Comparison of ENCODE assay signal across 15 mouse cellular contexts in genomic region chr2:137847901-137848300, GRCm38 (mm10).
"Had no signal": no experiment of that assay in that cellular context is flagged by ENCODE, and none has a peak within 500 bp of the region (broad histone marks: within the 10 kb centered on the region; RNA-seq: fewer than 3 reads in every experiment).

No protein-coding gene starts in this region.

- H3K36me3 ChIP-seq: neural tube, embryonic 15.5 days; stomach, embryonic 15.5 days had no signal

- H3K9me3 ChIP-seq: neural tube, embryonic 15.5 days; stomach, embryonic 15.5 days had no signal

- H3K27ac ChIP-seq: neural tube, embryonic 15.5 days; stomach, embryonic 15.5 days; stomach, postnatal 0 days had no signal

- H3K4me1 ChIP-seq: neural tube, embryonic 15.5 days; stomach, embryonic 15.5 days had no signal

- H3K4me3 ChIP-seq: neural tube, embryonic 15.5 days; stomach, embryonic 15.5 days had no signal

- H3K27me3 ChIP-seq: neural tube, embryonic 15.5 days; stomach, embryonic 15.5 days had no signal

- DNase-seq: retina, postnatal 1 day; right cerebral cortex, adult 18-20 months; right cerebral cortex, postnatal 14 days; right cerebral cortex, postnatal 25 days; right cerebral cortex, postnatal 4 days; spleen, adult 18-20 months; thymus, adult 18-20 months; thymus, adult 2 months; thymus, postnatal 14 days; thymus, postnatal 25 days; thymus, postnatal 36 days; thymus, postnatal 4 days had no signal

- H3K9ac ChIP-seq: neural tube, embryonic 15.5 days; stomach, embryonic 15.5 days had no signal

- H3K4me2 ChIP-seq: neural tube, embryonic 15.5 days; stomach, embryonic 15.5 days had no signal
